Mouse (Mus musculus) lung, postnatal 0 days (tissue): ENCODE measurements around the gene Pgpep1.

ENCODE experiments used
- CTCF ChIP-seq: IDR thresholded peaks from 2 replicates; pipeline ENCODE4 v1.5.1; 2016; ENCODE audit warnings: antibody characterized with exemption, mild to moderate bottlenecking
- EP300 ChIP-seq: IDR thresholded peaks from 2 replicates; pipeline ENCODE4 v1.6.1; 2016; ENCODE audit warnings: antibody characterized with exemption, mild to moderate bottlenecking, control low read depth

DNA sequence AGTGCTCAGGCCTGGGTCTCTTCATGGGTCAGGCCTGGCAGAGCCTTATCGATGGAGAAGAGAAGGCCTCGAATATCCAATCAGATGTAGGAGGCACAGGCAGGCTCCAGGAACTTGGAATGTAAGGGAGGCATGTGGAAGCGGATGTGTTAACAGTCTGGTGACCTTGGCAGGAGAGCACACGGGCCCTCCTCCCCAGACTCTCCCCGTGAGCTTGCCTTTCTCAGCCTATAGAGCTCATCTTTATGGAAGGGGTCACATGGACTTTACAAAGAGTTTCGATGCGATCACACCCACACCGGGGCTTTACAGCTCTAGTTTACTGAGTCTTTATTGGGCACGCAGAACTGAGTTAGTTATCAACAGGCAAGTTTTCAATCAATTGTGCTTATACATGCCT, 21.4 kb downstream of the Pgpep1 start:
- TF ChIP-seq CTCF: no peak
- TF ChIP-seq EP300: no peak
